Mouse (Mus musculus) layer of hippocampus, postnatal 10 days (tissue): Measurements from ENCODE around the gene Rps16. TPM values are rescaled to one million over a fixed set of nuclear protein-coding genes. Genes with fewer than 3 reads are reported as not detected.

Experiments
- DNase-seq, 2 experiments: peaks; one replicate each; pipeline ENCODE4 v3.0.0; 2021; ENCODE audit warnings: low spot score in 2 of 2
- long read RNA-seq: library from polyadenylated mRNA; stranded (forward); transcript quantifications from one replicate; pipeline ENCODE4 v2.0.0, GENCODE M21; 2023
- total RNA-seq, 2 experiments: library from RNA; stranded (reverse); gene quantifications; 2 replicates each; pipeline ENCODE4 v1.2.3; 2021

The Rps16 gene
- total RNA-seq: 100 to 1,000 TPM; 563 to 624 TPM
- long read RNA-seq, transcript Rps16-201 (5 exons, 1,109 nt): major isoform, 433 of 442 reads
- long read RNA-seq, partial matches to known transcripts: 2 of 442 reads
- long read RNA-seq, other reads (novel, unspliced or antisense): 7 of 442 reads

GRCm38 (mm10) chr7:28350155-28350883 lies at the start of gene Rps16:
Gene Rps16, plus strand, starts transcription at chr7:28350652.
- DNase-seq: peak; percentile 99

DNA sequence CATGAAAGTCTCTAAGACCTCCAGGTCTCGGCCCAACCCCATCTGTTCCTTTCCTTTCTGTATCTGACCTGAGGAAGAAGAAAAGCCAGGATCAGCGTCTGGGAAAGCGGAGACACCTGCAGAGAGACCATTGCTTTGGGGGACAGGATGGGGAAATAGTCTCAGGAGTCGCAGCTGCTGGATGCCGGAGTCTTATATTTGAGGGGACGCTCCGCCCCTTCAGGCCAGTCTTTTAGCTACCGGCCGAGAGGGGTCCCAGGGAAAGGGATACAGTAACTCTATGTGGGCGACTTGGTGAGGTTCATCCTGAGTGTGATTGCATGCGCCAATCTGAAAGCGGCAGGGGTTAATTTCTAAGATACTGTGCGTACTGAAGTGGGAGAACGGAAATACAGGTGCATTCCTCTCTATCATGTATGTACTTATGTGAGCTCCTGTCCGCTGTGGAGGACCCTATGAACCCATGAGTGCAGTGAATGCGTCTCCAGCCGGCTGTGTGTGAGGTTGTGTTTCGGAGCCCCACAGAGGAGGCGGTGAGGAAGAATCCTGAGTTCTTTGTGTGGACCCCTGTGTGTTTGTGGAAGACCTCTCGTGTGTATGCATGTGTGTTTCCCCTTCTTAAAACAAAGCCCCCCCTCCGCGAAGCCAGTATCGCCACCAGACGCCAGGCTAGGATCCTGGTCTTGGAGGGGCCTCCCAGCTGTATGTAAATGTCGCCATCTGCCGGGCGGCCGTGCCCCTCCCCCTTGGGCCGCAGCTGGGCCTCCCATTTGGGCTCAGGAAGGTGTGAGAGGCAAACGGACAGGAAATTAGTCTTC lies 48.6 kb upstream of the Rps16 start, which contains the start of gene Dll3:
TSS of gene Dll3 (minus strand) at position 623 of the 818 bp plus-strand sequence.
- DNase-seq: peak; percentile 66 to 72

DNA sequence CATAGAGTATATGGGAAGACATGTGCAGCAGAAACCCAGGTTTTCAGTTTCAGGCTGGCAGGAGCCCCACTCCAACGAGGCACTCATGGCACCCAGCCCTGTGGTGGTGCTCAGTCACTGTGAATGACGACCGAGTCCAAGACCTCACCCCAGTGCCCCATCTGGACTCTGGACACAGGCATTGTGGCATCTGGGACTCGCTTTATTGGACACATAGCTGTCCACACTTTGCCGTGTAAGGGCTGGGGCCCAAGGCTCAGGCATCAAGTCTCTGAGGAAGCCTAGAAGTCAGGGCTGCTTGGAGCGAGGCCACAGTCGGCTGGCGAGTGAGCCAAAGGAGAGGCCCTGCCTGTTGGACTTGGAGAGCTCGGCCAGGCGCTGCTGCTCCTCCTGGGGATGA lies 44.8 kb upstream of the Rps16 start:
- DNase-seq: no peak

- no peak for DNase-seq
Measured at GRCm38 (mm10) chr7:28306216-28306615, 44.2 kb upstream of the Rps16 start.

DNA sequence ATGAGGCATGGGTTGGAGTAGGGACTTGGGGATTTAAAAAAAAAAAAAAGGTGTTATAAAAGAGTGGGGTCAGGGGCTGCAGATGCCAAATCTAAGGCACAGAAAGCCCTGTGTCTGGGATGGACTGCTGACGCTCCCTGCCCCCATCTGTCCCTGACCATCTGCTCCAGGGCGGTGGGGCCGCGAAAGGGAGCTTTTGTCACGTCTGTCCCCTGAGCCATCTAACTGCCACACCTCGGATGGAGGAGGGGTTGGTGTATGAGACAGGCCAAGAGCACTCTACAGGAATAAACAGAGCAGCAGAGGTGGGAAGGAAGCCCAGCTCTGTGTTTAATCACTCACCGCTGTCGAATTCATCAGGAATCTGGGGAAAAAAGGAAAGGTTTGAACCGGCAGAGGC lies 40.7 kb upstream of the Rps16 start:
- DNase-seq: no peak

- no peak for DNase-seq
Measured at GRCm38 (mm10) chr7:28311151-28311925, 39.1 kb upstream of the Rps16 start.

DNA sequence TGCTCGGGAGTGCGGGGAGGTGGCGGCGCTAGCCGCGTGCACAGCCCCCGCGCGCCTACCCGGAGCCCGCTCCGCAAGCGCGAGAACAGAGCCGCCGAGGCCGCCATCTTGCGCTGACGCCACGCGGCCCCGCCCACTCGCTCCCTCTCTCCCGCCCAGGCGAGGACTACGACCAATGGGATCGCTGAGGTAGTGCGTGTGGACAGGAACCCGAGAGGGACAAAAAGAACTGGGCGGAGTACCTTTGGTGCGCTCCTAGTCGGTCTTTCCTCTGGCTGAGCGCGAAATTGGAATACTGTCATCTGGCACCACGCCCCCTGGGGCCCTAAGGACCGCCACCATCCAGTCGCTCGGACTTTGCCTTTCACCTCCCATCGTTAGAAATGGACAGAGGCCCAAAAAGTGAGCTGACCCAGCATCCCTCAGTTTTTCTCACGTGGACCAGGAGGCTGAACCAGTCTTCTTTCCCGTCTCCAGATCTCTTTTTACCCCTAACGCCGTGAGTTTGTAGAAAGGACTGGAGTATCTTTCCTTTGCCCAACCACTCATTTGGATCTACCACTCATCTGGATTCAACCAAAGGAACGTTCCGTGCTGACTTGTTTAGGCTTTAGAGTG lies 38.4 kb upstream of the Rps16 start, which contains the start of gene Timm50:
TSS of gene Timm50 (minus strand) at position 147 of the 618 bp plus-strand sequence.
- peak; percentile 98 to 99 for DNase-seq

- DNase-seq: no peak
Measured at GRCm38 (mm10) chr7:28318036-28318435, 32.4 kb upstream of the Rps16 start.

DNA sequence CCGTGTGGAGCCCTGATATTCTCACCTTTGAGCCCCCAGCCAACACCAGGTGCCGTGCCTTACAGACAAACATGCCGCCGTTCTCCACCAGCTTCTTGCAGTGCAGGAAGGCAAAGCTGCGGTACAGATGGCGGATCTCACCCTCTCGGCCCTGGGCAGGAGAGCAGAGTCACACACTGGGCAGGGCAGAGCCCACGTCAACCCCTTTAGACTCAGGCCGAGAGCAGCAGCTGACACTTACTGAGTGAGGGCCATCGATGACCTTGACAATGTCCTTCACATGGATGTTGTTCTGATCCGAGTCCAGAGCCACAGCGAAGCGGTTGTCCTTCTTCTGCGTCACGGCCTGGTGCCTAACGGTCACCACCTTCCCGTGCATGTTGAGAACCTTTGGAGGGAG lies 31.7 kb upstream of the Rps16 start:
- DNase-seq: no peak

DNA sequence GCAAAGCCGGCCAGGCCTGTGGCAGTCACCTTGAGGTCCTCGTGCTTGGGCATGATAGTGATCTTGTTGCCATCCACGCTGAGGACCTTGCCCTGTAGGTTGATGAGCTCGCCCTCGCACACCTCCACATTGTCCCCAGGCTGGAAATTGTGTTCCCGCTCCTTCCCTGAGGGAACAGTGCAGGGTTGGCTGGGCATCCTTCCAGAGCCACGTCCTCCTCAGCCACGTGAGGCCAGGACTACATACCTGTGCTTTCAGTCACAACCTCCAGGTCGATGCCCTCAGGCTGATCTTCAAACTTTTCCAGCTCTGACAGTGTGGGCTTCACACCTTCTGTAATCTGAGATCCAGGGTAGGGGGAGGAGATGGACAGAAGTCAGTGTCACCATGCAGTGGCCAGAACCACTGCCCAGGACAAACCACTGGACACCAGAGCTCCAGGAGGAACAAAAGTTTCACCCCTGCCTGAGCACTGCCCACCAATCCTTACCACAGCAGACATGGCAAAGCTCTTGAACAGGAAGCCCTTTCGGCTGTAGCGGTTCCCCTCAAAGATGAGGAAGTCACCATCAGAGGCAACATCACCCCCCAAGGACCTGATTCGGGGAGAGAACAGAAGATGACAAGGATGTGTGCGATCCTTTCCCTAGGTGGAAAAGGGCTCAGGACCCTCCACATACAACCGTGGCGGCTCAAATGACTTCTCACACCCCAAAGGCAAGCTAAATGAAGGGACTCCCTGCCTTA lies 28.3 kb upstream of the Rps16 start:
- no peak for DNase-seq

- no peak for DNase-seq
Measured at GRCm38 (mm10) chr7:28325293-28325692, 25.2 kb upstream of the Rps16 start.

GRCm38 (mm10) chr7:28326457-28326856 lies 24.0 kb upstream of the Rps16 start:
- DNase-seq: no peak

- no peak for DNase-seq
Measured at GRCm38 (mm10) chr7:28328260-28328659, 22.2 kb upstream of the Rps16 start.

DNA sequence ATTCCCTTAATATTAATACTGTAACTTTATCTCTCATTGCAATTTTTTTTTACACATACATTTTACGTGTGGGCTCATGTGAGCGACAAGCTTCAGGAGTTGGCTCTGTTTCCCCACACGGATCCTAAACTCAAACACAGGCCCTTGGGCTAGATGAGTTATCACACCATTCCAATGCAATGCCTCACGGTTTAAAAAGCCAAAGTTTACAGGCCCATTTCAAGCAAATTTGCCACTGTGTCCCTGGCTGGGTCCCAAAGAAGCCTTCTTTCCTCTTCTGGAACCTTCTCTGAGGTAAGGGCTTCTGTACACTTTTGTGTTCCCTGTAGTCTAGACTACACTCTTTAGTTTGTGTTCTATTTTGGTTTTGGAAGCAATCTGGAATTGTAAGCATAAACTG lies 15.9 kb upstream of the Rps16 start:
- DNase-seq: no peak

DNA sequence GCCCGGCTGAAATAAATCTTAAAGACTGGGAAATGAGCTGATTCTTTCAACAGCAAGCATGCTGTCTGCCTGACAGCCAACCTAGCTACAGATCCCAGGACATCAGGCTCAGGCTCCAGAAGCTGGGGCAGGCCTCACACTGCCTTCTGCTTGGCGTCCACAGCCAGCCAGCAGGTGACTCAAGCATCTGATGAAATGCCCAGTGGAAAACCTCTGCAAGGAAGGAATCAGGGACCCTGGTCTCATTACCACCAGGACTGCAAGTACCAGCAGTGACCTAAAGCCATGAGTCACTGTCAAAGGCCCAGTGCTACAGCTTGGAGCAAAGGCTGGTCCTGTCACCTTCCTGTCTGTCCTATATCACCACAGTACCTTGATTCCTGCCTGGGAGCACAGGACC lies 15.0 kb upstream of the Rps16 start:
- no peak for DNase-seq

DNA sequence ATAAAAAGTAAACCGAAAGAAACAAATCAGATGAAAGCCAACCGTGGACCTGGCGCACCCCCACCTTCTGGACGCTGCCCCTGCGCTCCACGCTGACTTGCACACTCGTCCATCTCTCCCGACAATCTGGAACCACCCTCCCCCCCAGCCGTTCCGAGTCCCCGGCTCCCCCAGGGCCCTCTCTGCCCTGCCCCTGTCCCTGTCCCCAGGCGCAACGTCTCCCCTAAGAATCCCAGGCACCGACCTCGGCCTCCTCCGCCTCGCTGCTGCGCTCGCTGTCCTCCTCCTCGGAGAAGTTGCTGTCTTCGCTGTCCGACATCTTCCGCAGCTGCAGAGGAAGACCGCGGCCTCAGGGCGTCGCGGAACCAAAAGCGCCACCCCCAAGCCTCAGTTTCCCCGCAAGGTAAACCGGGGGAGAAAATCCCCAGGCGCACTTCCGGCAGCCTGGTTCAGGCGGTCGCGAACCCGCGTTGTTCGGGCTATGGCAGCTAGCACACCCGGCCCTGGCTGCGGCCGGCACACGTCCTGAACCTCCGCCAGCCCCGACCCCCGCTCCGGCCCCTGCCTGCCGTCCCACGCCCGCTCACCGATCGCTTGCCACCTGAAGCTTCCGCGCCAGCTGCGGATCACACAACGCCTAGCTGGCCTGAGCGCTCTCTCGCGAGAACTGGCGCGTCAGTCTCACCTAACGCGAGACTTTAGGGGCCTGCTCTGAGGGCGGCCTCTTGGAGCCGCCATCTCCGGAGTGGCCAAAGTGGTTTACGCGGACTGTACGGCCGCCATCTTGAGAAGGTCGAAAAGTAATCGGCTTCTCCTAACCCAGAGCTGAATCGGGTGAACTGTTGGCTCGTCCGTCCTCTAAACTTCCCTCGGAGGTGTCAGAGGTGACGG lies 12.1 kb upstream of the Rps16 start, which contains the start of gene Supt5:
TSS of gene Supt5 (minus strand) at position 639 of the 891 bp plus-strand sequence.
- DNase-seq: peak; percentile 93 to 95

DNA sequence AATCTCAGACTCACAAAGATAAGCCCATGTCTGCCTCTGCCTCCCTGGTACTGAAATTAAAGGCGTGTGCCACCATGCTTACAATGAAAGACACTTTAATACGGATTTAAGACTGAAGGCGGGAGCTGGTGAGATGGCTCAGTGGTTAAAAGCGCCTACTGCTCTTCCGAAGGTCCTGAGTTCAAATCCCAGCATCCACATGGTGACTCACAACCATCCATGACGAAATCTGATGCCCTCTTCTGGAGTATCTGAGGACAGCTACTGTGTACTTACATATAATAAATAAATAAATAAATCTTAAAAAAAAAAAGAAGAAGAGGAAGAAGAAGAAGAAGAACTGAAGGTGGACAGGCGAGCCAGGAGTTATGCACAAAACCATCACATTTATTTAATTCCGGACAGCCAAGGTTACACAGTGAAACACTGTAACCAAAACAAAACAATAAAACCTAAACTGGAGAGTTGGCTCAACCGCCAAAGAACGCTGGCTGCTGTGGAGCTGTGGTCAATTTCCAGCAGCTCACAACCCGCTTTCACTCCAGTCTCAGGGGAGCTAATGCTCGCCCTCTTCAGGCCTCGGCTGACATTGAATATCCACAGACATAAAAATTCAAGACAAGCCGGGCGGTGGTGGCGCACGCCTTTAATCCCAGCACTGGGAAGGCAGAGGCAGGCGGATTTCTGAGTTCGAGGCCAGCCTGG lies 11.1 kb upstream of the Rps16 start:
- peak; percentile 38 to 51 for DNase-seq

DNA sequence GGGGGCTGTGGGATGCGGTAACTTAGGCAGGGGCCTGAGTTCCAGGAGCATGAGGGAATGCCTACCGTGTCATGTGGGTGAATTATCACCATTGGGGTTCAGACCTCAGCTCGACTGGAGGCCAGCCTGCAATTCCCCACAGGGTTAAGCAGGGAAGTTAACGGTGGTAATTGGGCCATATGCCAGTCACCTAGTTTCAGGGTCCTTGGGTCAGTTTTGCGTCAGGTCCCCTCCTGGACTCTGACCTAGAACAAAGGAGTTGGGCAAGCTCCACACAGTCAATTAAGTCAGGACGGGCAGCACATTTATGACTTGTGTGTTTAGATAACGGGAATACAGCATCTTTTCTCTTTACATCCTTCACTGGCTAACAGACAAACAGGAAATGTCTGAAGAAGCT lies 9.1 kb upstream of the Rps16 start:
- DNase-seq: no peak
